Mouse (Mus musculus) liver, postnatal 0 days (tissue): ENCODE results near the gene Dnase1l3.

ENCODE experiments used
- CTCF ChIP-seq: sonication (generic); IDR thresholded peaks from 2 replicates; pipeline ENCODE4 v1.5.1; 2016; ENCODE audit warnings: antibody characterized with exemption, low read depth
- EP300 ChIP-seq: IDR thresholded peaks from 2 replicates; pipeline ENCODE4 v1.6.1; 2016; ENCODE audit warnings: antibody characterized with exemption, low read depth, mild to moderate bottlenecking

DNA sequence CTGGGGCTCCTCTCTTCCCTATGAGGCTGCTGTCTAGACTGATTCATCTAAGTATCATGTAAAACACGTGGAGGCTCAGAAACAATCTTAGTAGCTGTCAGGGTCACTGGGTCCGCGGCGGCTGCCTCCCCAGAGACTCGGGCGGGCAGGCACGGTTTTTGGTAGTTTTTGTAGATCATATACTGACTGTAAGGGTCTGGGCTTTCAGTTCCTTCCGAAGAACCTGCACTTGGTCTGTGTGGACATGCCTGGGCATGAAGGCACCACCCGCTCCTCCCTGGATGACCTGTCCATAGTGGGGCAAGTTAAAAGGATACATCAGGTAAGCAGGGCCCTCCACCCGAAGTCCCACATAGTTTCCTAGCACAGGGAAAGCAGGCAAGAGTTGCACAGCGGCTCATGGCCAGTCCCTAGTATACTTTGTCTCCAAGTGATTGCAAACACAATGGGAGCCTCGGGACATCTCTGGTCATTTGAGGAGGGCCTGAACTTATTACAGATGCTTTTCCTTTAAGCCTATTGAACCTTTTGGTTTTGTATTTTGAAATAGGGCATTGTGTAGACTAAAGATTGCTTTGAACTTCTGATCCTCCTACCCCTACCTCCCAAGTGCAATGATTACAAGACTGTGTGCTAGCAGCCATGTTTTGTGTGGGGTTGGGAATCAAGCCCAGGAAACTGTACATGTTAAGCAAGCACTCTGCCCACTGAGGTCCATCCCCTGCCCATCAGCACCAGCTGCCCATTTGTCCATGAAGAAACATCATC is 46.7 kb upstream of the Dnase1l3 start:
- TF ChIP-seq CTCF (no peak), EP300 (no peak)
